Mouse (Mus musculus): ENCODE results near the gene Rheb. TPM values are rescaled to one million over a fixed set of nuclear protein-coding genes. Genes with fewer than 3 reads are reported as not detected.

Gene Rheb
- 100 to 1,000 TPM; 124 to 155 TPM for polyA plus RNA-seq (2017; shearing (Covaris generic))

GRCm38 (mm10) chr5:24842274-24843102 is at the start of gene Rheb:
Gene Rheb, minus strand, starts transcription at chr5:24842624.

GRCm38 (mm10) chr5:24757816-24758215 is 84.6 kb downstream of the Rheb start, which contains the start of gene Crygn:
Gene Crygn, minus strand, starts transcription at chr5:24758008.

Other genes with a start within 250 kb of the Rheb start
- gene Smarcd3, start 218.2 kb downstream of the Rheb start, polyA plus RNA-seq (2017; shearing (Covaris generic)) = 1 to 10 TPM; 1.9 to 7.7 TPM
- gene Nub1, start 157.1 kb downstream of the Rheb start, polyA plus RNA-seq (2017; shearing (Covaris generic)) = 10 to 100 TPM; 85.9 to 88.6 TPM
- gene Wdr86, start 111.9 kb downstream of the Rheb start, polyA plus RNA-seq (2017; shearing (Covaris generic)) = 1 to 10 TPM in 1 of 2 experiments, under 1 TPM in 1; 0.89 to 2.0 TPM
- gene Crygn, start 84.6 kb downstream of the Rheb start, polyA plus RNA-seq (2017; shearing (Covaris generic)) = under 1 TPM; 0.38 to 0.60 TPM